Mouse (Mus musculus) testis, adult 2 months (tissue): ENCODE measurements around the gene Eif3d.

ENCODE experiments used
- CTCF ChIP-seq: fragments of 200-500 bp; IDR thresholded peaks from 2 replicates; pipeline ENCODE4 v1.5.1; 2012; ENCODE audit warnings: low read depth, mild to moderate bottlenecking, inconsistent platforms, low read length, moderate library complexity; ENCODE audit not compliant: control insufficient read depth, insufficient read depth, insufficient replicate concordance
- POLR2A ChIP-seq: fragments of 200-500 bp; IDR thresholded peaks from 2 replicates; pipeline ENCODE4 v1.6.1; 2012; ENCODE audit warnings: low read depth, mild to moderate bottlenecking, inconsistent platforms, low read length, moderate library complexity; ENCODE audit not compliant: control insufficient read depth

DNA sequence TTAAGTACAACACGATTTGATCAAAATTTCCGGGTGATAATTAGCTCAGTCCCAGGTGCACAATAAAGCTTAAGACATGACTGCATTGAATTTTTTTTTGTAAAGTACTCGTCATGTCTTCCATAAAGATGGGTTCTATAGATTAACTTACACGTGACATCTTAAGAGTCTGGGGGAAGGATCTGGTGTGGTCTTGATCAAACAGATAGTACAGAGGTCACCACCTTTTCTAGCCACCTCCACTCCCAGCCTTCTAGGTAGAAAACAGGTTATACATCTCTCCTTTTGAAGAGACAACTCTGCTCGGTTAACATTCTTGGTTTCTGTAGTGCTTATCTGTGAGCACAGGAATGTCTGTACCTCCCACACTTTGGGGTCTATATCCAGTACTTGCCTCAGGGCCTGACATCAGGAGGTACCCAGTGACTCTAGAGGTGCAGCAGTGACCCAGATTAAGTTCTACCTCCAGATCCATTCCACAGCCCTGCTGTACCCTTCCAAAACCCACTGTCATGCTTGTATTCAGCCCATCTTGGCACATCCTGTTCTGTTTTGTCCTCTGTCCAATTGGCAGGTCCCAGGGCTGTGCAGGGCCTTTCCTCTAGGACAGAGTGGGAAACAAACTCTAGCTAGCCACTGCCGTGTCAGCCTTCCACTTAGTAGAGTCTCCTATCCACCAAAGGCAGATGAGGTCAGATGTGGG is 39.5 kb downstream of the Eif3d start:
- TF ChIP-seq CTCF (no peak), POLR2A (no peak)
